14 mouse cellular contexts compared by ENCODE assay signal in genomic region chr17:86353679-86354078, GRCm38 (mm10).
A peak's percentile ranks its signal among the peaks of the same experiment; 100 is the strongest.
DNase-seq lines count a peak whose midpoint lies in the region; ATAC-seq and TF ChIP-seq lines count a peak whose summit lies in the region.
"Had no signal": no experiment of that assay in that cellular context is flagged by ENCODE, and none has a peak within 500 bp of the region (broad histone marks: within the 10 kb centered on the region; RNA-seq: fewer than 3 reads in every experiment).

No protein-coding gene starts in this region.

- H3K27me3 ChIP-seq in intestine, postnatal 0 days (replicated peaks; ENCODE audit: control insufficient read depth, insufficient read depth, low read length): no peaks in the 10 kb centered on the region
- H3K27me3 ChIP-seq: embryonic facial prominence, embryonic 12.5 days had no signal

- H3K36me3 ChIP-seq in intestine, postnatal 0 days (ENCODE audit: control insufficient read depth, insufficient read depth): no peaks in the 10 kb centered on the region
- H3K36me3 ChIP-seq: embryonic facial prominence, embryonic 12.5 days had no signal

- H3K4me3 ChIP-seq in intestine, postnatal 0 days (ENCODE audit: low read depth, low read length): no peak overlapping the region
- H3K4me3 ChIP-seq: embryonic facial prominence, embryonic 12.5 days had no signal

- intact Hi-C loops in left cerebral cortex, postnatal 4 days (cut with DNase I): no loop called here
- intact Hi-C loops in left cerebral cortex, postnatal 36 days (cut with DNase I): no loop called here

- peak; percentile 60 for DNase-seq in left cerebral cortex, postnatal 4 days
- no peak for DNase-seq in left cerebral cortex, adult 18-20 months (ENCODE audit: low spot score in 2 of 2)
- DNase-seq in cerebellum, adult 8-10 months: peak; percentile 80
- DNase-seq in thymus, postnatal 10 days (ENCODE audit: low spot score in 2 of 2): peak; percentile 17 to 32
- DNase-seq in frontal cortex, postnatal 36 days (ENCODE audit: low spot score in 2 of 2): no peak
- DNase-seq in left cerebral cortex, postnatal 36 days (ENCODE audit: low spot score in 2 of 2): no peak
- DNase-seq: adrenal gland, adult 8-10 months; gastrocnemius, postnatal 14 days; heart, postnatal 4 days; kidney, postnatal 25 days had no signal

- no peak for TF ChIP-seq CTCF in intestine, postnatal 0 days (IDR thresholded peaks at IDR 0.05; ENCODE audit: low read depth)

- 0 out of 2 replicates have a peak, but pooled peaks cover 1% of the 10 kb centered on the region for H3K4me1 ChIP-seq in intestine, postnatal 0 days (replicated peaks; ENCODE audit: control insufficient read depth, insufficient read depth, low read length)

- H3K9me3 ChIP-seq in intestine, postnatal 0 days (ENCODE audit: control insufficient read depth): no peaks in the 10 kb centered on the region
- H3K9me3 ChIP-seq: embryonic facial prominence, embryonic 12.5 days had no signal

- H3K4me2 ChIP-seq in intestine, postnatal 0 days (replicated peaks; ENCODE audit: low read depth): no peak overlapping the region
- H3K4me2 ChIP-seq: embryonic facial prominence, embryonic 12.5 days had no signal

- peak; percentile 23; the same call in 1 of the 2 replicates for ATAC-seq in megakaryocyte-erythroid progenitor cell, adult 5-6 weeks (replicated peaks; ENCODE audit: low FRiP score, low TSS enrichment, poor library complexity, severe bottlenecking)
- ATAC-seq in intestine, postnatal 0 days: no peak

- H3K9ac ChIP-seq in intestine, postnatal 0 days (ENCODE audit: low read depth, low read length): no peak overlapping the region
- H3K9ac ChIP-seq: embryonic facial prominence, embryonic 12.5 days had no signal

- no peak overlapping the region for H3K27ac ChIP-seq in intestine, postnatal 0 days (ENCODE audit: low read depth, low read length)
- H3K27ac ChIP-seq: embryonic facial prominence, embryonic 12.5 days; macrophage had no signal

- WGBS in intestine, postnatal 0 days: 39% methylated on average over 4 of the region's 4 CpGs

Comparison
In these comparisons a context has a peak if more than half of its experiments do, and no peak if none do; other contexts are left out.
1. DNase-seq: peak in left cerebral cortex, postnatal 4 days (single experiment), cerebellum, adult 8-10 months (single experiment) and thymus, postnatal 10 days (2 of 2); none in left cerebral cortex, adult 18-20 months (0 of 2), frontal cortex, postnatal 36 days (0 of 2) and left cerebral cortex, postnatal 36 days (0 of 2).